Mouse (Mus musculus): ENCODE results near the gene Kcnrg. TPM values are rescaled to one million over a fixed set of nuclear protein-coding genes. Genes with fewer than 3 reads are reported as not detected.
"Not testable (repeated sequence)": the region's sequence is repeated elsewhere in the genome, so short reads cannot be mapped to it uniquely, and the experiment has no call there.

The Kcnrg gene
- polyA plus RNA-seq (2016; fragmentation: Nextera tagmentation; extraction: Ambion mirVana), result 0.46 and 0.73 TPM in 2 replicates

DNA sequence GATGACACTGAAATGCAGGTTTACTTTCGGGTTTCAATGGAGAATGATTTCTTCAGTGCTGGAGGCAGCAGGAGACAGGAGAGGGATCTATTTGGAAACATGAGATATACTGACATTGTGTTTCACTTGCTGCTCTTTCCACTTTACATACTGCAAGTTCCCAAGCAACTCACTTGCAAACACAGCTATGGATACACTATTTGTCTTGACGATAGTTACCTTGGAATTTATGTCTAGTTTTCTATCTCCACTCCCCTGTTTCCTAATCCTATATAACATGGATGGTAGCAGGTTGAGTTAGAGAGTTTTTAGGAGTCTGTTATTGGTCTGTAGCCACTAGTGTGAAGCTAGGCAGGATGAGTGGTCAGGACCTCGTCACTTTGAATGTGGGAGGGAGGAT lies at the start of gene Kcnrg:
Gene Kcnrg (plus strand): TSS at position 301 of the 400 bp plus-strand sequence.
- DNase-seq (ENCODE audit: low spot score), result no peak
- WGBS, result 90% methylated on average over 3 of the region's 3 CpGs
- no peak within 1 kb of the TSS for H3K27ac ChIP-seq
- H3K9me3 ChIP-seq (replicated peaks), result no peaks in the 10 kb centered on the region
- no peaks in the 10 kb centered on the region for H3K4me1 ChIP-seq
- no peaks in the 10 kb centered on the region for H3K27me3 ChIP-seq (ENCODE audit: low read depth, poor library complexity, severe bottlenecking)
- peaks cover 23% of the 10 kb centered on the region for H3K36me3 ChIP-seq
- H3K4me3 ChIP-seq, result no peak within 1 kb of the TSS

- no peak overlapping the region for H3K4me3 ChIP-seq
- no peaks in the 10 kb centered on the region for H3K9me3 ChIP-seq (replicated peaks)
- no peak overlapping the region for H3K27ac ChIP-seq
- WGBS, result 89% methylated on average over 6 of the region's 6 CpGs
- no peaks in the 10 kb centered on the region for H3K36me3 ChIP-seq
- DNase-seq (ENCODE audit: low spot score), result no peak
- H3K27me3 ChIP-seq (ENCODE audit: low read depth, poor library complexity, severe bottlenecking), result peaks cover 6% of the 10 kb centered on the region
- peaks cover 11% of the 10 kb centered on the region for H3K4me1 ChIP-seq
Observed at GRCm38 (mm10) chr14:61558901-61559300, 48.4 kb upstream of the Kcnrg start.

DNA sequence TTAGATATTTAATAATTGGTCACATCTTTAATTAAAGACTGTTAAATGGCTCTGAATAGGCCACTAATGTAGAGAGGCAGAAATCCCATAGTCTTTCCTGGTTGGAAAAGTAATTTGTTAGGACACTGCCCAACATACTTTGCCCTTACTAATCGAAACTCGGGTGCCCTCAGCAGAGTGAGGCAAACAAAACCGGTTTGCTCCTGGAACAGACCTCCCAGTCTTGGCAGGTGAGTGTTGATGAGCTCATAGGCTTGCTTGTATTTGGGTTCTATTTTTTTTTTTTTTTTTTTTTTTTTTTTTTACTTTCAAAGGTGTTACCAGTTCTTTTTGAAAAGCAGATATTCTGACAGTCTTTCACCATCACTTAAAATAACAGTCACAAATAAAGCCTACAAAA lies 47.4 kb upstream of the Kcnrg start:
- no peak overlapping the region for H3K27ac ChIP-seq
- no peak overlapping the region for H3K4me3 ChIP-seq
- WGBS, result 72% methylated on average over 3 of the region's 3 CpGs
- peaks cover 11% of the 10 kb centered on the region for H3K4me1 ChIP-seq
- peaks cover 6% of the 10 kb centered on the region for H3K27me3 ChIP-seq (ENCODE audit: low read depth, poor library complexity, severe bottlenecking)
- DNase-seq (ENCODE audit: low spot score), result no peak
- H3K9me3 ChIP-seq (replicated peaks), result no peaks in the 10 kb centered on the region
- no peaks in the 10 kb centered on the region for H3K36me3 ChIP-seq

DNA sequence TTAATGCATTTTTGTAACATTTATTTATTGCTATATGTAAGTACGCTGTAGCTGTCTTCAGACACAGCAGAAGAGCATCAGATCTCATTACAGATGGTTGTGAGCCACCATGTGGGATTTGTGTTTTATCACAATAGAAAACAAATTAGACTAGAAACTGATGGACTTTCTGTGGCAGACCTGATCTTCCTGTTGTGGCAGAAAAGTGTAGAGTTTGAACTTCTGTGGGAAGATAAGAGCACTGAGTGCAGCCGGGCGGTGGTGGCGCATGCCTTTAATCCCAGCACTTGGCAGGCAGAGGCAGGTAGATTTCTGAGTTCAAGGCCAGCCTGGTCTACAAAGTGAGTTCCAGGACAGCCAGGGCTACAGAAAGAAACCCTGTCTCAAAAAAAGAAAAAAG lies 41.0 kb upstream of the Kcnrg start:
- not testable (repeated sequence) for DNase-seq (ENCODE audit: low spot score); H3K27ac ChIP-seq; H3K27me3 ChIP-seq (ENCODE audit: low read depth, poor library complexity, severe bottlenecking); H3K4me1 ChIP-seq; H3K9me3 ChIP-seq (replicated peaks); H3K4me3 ChIP-seq; H3K36me3 ChIP-seq
- WGBS, result 88% methylated on average over 4 of the region's 4 CpGs

DNA sequence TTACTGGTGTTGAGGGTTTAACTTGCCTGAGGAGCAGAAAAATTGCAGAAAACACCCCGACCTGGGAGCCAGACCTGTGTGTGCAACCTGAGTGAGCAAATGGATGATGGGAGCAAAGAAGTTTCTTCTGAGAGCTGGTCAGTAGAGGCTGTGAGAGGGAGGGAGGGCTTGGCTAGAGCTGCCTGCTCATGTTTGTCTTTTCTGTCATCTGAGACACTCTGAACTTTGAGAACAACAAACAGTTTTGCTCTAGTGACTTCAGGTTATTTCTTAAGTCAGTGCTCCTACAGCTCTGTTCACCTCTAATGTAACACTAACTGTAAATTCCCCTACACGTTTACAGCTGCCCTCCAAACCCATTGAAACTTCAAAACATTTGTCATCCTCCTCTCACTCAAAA lies 37.9 kb upstream of the Kcnrg start:
- Histone ChIP-seq H3K36me3 (no peaks in the 10 kb centered on the region), H3K27ac (no peak overlapping the region), H3K27me3 (ENCODE audit: low read depth, poor library complexity, severe bottlenecking) (no peaks in the 10 kb centered on the region), H3K4me1 (no peaks in the 10 kb centered on the region), H3K9me3 (replicated peaks) (no peaks in the 10 kb centered on the region), H3K4me3 (no peak overlapping the region)
- DNase-seq (ENCODE audit: low spot score), result no peak
- WGBS, result 70% methylated on average over 2 of the region's 2 CpGs

DNA sequence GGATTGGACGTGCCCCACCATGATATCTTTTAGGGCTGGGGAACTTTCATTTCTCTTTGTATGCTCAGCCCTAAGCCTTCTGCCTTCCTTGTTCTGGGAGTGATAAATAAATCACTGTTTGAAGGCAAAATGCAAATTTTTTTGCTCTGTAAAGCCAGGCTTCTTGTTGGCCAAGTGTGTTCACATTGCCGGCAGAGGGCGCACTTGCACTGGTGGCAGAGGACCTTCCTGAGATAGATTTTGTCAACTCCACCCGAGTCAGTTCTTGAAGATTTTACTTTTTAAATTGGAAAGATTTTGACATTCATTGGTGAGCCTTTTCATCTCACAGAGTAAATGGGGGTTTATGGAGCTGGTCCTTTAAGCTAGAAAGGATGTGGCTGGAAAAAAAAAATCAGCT lies 35.9 kb upstream of the Kcnrg start:
- no peaks in the 10 kb centered on the region for H3K4me1 ChIP-seq
- H3K4me3 ChIP-seq, result no peak overlapping the region
- 13% methylated on average over 4 of the region's 4 CpGs for WGBS
- H3K36me3 ChIP-seq, result no peaks in the 10 kb centered on the region
- DNase-seq (ENCODE audit: low spot score), result peak; percentile 91
- no peaks in the 10 kb centered on the region for H3K27me3 ChIP-seq (ENCODE audit: low read depth, poor library complexity, severe bottlenecking)
- H3K27ac ChIP-seq, result no peak overlapping the region
- no peaks in the 10 kb centered on the region for H3K9me3 ChIP-seq (replicated peaks)

GRCm38 (mm10) chr14:61572131-61572530 lies 35.1 kb upstream of the Kcnrg start:
- no peak overlapping the region for H3K4me3 ChIP-seq
- H3K27me3 ChIP-seq (ENCODE audit: low read depth, poor library complexity, severe bottlenecking), result no peaks in the 10 kb centered on the region
- no peak for DNase-seq (ENCODE audit: low spot score)
- no peaks in the 10 kb centered on the region for H3K9me3 ChIP-seq (replicated peaks)
- no peaks in the 10 kb centered on the region for H3K36me3 ChIP-seq
- H3K4me1 ChIP-seq, result no peaks in the 10 kb centered on the region
- H3K27ac ChIP-seq, result no peak overlapping the region
- WGBS, result 85% methylated on average over 2 of the region's 2 CpGs

- 89% methylated on average over 10 of the region's 10 CpGs for WGBS
- no peak overlapping the region for H3K4me3 ChIP-seq
- no peaks in the 10 kb centered on the region for H3K27me3 ChIP-seq (ENCODE audit: low read depth, poor library complexity, severe bottlenecking)
- H3K4me1 ChIP-seq, result no peaks in the 10 kb centered on the region
- no peaks in the 10 kb centered on the region for H3K36me3 ChIP-seq
- no peak overlapping the region for H3K27ac ChIP-seq
- H3K9me3 ChIP-seq (replicated peaks), result no peaks in the 10 kb centered on the region
- no peak for DNase-seq (ENCODE audit: low spot score)
Observed at GRCm38 (mm10) chr14:61575066-61575465, 32.2 kb upstream of the Kcnrg start.

GRCm38 (mm10) chr14:61575941-61576340 lies 31.3 kb upstream of the Kcnrg start:
- Histone ChIP-seq H3K9me3 (replicated peaks) (no peaks in the 10 kb centered on the region), H3K27ac (no peak overlapping the region), H3K4me3 (no peak overlapping the region), H3K27me3 (ENCODE audit: low read depth, poor library complexity, severe bottlenecking) (no peaks in the 10 kb centered on the region), H3K36me3 (no peaks in the 10 kb centered on the region), H3K4me1 (no peaks in the 10 kb centered on the region)
- no peak for DNase-seq (ENCODE audit: low spot score)
- WGBS, result 88% methylated on average over 8 of the region's 8 CpGs

DNA sequence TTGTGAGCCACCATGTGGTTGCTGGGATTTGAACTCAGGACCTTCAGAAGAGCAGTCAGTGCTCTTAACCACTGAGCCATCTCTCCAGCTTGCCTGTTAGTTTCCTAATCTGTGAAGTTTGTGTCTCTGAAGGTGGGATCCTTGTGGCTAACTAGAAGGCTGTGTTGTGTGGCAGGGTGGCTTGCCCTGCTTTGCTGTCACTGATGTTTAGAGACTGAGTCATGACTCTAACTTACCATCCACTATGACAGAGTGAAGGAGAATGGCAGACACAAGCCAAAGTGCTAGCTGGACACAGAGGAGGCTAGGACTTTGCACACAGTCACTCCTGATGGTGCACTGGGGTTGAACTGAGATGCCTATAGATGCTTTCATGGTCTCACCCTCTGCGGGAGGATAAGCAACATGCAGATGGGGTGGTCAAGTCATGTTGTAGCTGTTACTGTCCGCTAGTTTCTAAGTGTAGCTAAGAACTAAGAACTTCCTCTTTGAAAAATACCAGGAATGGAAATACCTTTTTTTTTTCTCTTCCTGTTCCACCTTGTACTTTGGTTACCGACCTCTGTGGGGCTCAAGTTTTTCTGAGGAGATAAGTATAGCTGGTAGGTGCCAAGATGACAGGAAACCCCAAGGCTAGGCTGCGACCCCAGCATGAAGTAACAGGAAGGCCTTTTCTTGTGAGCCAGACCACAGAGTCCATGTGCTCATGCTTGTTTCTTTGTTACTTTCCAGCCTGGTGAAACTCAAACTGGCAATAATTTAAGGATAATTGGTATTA lies 17.8 kb upstream of the Kcnrg start:
- Histone ChIP-seq H3K36me3 (no peaks in the 10 kb centered on the region), H3K9me3 (replicated peaks) (no peaks in the 10 kb centered on the region), H3K4me3 (no peak overlapping the region), H3K27me3 (ENCODE audit: low read depth, poor library complexity, severe bottlenecking) (no peaks in the 10 kb centered on the region), H3K4me1 (no peaks in the 10 kb centered on the region), H3K27ac (no peak overlapping the region)
- DNase-seq (ENCODE audit: low spot score), result no peak
- WGBS, result 91% methylated on average over 4 of the region's 4 CpGs

- no peak overlapping the region for H3K27ac ChIP-seq
- H3K36me3 ChIP-seq, result 0 out of 2 replicates have a peak, but pooled peaks cover 1% of the 10 kb centered on the region
- H3K27me3 ChIP-seq (ENCODE audit: low read depth, poor library complexity, severe bottlenecking), result no peaks in the 10 kb centered on the region
- DNase-seq (ENCODE audit: low spot score), result no peak
- no peak overlapping the region for H3K4me3 ChIP-seq
- no peaks in the 10 kb centered on the region for H3K9me3 ChIP-seq (replicated peaks)
- peaks cover 5% of the 10 kb centered on the region; the same call in 1 of the 2 replicates for H3K4me1 ChIP-seq
- 89% methylated on average over 9 of the region's 9 CpGs for WGBS
Observed at GRCm38 (mm10) chr14:61596719-61597426, 10.4 kb upstream of the Kcnrg start.

GRCm38 (mm10) chr14:61597968-61598367 lies 9.3 kb upstream of the Kcnrg start, which contains the start of gene Trim13:
Gene Trim13 (plus strand): TSS chr14:61598247.
- Histone ChIP-seq H3K27ac (peak within 1 kb of the TSS; percentile 92; the same call in 1 of the 2 replicates), H3K36me3 (0 out of 2 replicates have a peak, but pooled peaks cover 2% of the 10 kb centered on the region), H3K4me3 (peak within 1 kb of the TSS; percentile 75), H3K4me1 (peaks cover 5% of the 10 kb centered on the region; the same call in 1 of the 2 replicates), H3K27me3 (ENCODE audit: low read depth, poor library complexity, severe bottlenecking) (no peaks in the 10 kb centered on the region), H3K9me3 (replicated peaks) (no peaks in the 10 kb centered on the region)
- WGBS, result 51% methylated on average over 5 of the region's 5 CpGs
- no peak for DNase-seq (ENCODE audit: low spot score)

Measured in limb, embryonic 10.5 days (tissue).